18 mouse cellular contexts compared by ENCODE assay signal in the genomic region with DNA sequence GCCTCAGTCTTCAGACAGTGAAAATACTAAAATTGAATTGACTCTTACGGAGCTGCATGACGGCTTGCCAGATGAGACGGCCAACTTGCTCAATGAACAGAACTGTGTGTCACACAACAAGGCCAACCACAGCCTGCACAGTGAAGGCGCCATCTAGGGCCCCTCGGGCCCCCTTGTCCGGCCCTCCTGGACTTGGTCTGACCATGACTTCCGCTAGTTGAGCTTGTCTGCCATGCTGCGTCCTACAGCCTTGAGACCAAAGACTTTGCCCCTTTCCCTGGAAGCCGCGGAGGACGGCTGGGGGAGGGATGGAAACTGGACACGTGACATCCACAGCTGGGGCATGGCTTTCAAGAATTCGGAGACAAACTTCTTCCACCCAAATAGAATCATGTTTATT.
DNase-seq lines count a peak whose midpoint lies in the region; ATAC-seq lines count a peak whose summit lies in the region.
"Had no signal": no experiment of that assay in that cellular context is flagged by ENCODE, and none has a peak within 500 bp of the region (broad histone marks: within the 10 kb centered on the region; RNA-seq: fewer than 3 reads in every experiment).

No protein-coding gene starts in this region.

- no peak overlapping the region for H3K27ac ChIP-seq in kidney, embryonic 16.5 days (ENCODE audit: low read length)
- H3K27ac ChIP-seq: forebrain, embryonic 10.5 days; gastrocnemius, adult 2 months; heart, adult 2 months; hindbrain, embryonic 15.5 days; limb, embryonic 12.5 days; liver, embryonic 14.5 days; lung, embryonic 15.5 days; midbrain, embryonic 12.5 days; neural tube, embryonic 12.5 days had no signal

- WGBS in kidney, embryonic 16.5 days = 86% methylated on average over 13 of the region's 13 CpGs

- no peak overlapping the region for H3K4me2 ChIP-seq in kidney, embryonic 16.5 days (replicated peaks; ENCODE audit: low read depth, low read length)
- H3K4me2 ChIP-seq: hindbrain, embryonic 15.5 days; limb, embryonic 12.5 days; lung, embryonic 15.5 days; midbrain, embryonic 12.5 days; neural tube, embryonic 12.5 days had no signal

- DNase-seq in kidney, adult 11 months = peak; percentile 60
- peak; percentile 61 to 87 for DNase-seq in adrenal gland, adult (ENCODE audit: inconsistent age in 2 of 2, low spot score in 1 of 2)
- peak; percentile 55 for DNase-seq in adrenal gland, adult 8-10 months
- DNase-seq in kidney, adult 9 months = peak; percentile 71
- DNase-seq in urinary bladder, postnatal 14 days (ENCODE audit: low spot score) = no peak
- no peak for DNase-seq in embryo, embryonic 9.5 days (ENCODE audit: extremely low spot score)

- no peaks in the 10 kb centered on the region for H3K36me3 ChIP-seq in kidney, embryonic 16.5 days (ENCODE audit: insufficient read depth, low read length)

- no peaks in the 10 kb centered on the region for H3K9me3 ChIP-seq in kidney, embryonic 16.5 days (ENCODE audit: low read length)
- H3K9me3 ChIP-seq: forebrain, embryonic 10.5 days; hindbrain, embryonic 15.5 days; limb, embryonic 12.5 days; lung, embryonic 15.5 days; midbrain, embryonic 12.5 days; neural tube, embryonic 12.5 days had no signal

- H3K4me1 ChIP-seq in kidney, embryonic 16.5 days (ENCODE audit: insufficient read depth, low read length) = 0 out of 2 replicates have a peak, but pooled peaks cover 3% of the 10 kb centered on the region
- H3K4me1 ChIP-seq: forebrain, embryonic 10.5 days; hindbrain, embryonic 15.5 days; limb, embryonic 12.5 days; lung, embryonic 15.5 days; midbrain, embryonic 12.5 days; neural tube, embryonic 12.5 days had no signal

- no peaks in the 10 kb centered on the region for H3K27me3 ChIP-seq in kidney, embryonic 16.5 days (ENCODE audit: insufficient read depth, low read length)
- H3K27me3 ChIP-seq: hindbrain, embryonic 15.5 days; limb, embryonic 12.5 days; lung, embryonic 15.5 days; midbrain, embryonic 12.5 days; neural tube, embryonic 12.5 days had no signal

- H3K4me3 ChIP-seq in kidney, embryonic 16.5 days (ENCODE audit: low read length) = no peak overlapping the region
- H3K4me3 ChIP-seq: forebrain, embryonic 10.5 days; gastrocnemius, adult 2 months; heart, adult 2 months; hindbrain, embryonic 15.5 days; limb, embryonic 12.5 days; lung, embryonic 15.5 days; midbrain, embryonic 12.5 days; neural tube, embryonic 12.5 days had no signal

- no peak for ATAC-seq in kidney, embryonic 16.5 days (ENCODE audit: low FRiP score, low TSS enrichment)
- ATAC-seq: forebrain, postnatal 0 days; intestine, embryonic 16.5 days had no signal

- no peak overlapping the region for H3K9ac ChIP-seq in kidney, embryonic 16.5 days (replicated peaks; ENCODE audit: low read length)
- H3K9ac ChIP-seq: forebrain, postnatal 0 days; hindbrain, embryonic 15.5 days; limb, embryonic 12.5 days; liver, embryonic 14.5 days; lung, embryonic 15.5 days; midbrain, embryonic 12.5 days; neural tube, embryonic 12.5 days had no signal

Comparison
In these comparisons a context has a peak if more than half of its experiments do, and no peak if none do; other contexts are left out.
1. DNase-seq: peak in kidney, adult 11 months (single experiment), adrenal gland, adult (2 of 2), adrenal gland, adult 8-10 months (single experiment) and kidney, adult 9 months (single experiment); none in urinary bladder, postnatal 14 days (single experiment) and embryo, embryonic 9.5 days (single experiment).